In genomic region chr6:72937859-72938258, GRCm38 (mm10) we compare ENCODE assay signal across 15 mouse cellular contexts. TPM values are rescaled to one million over a fixed set of nuclear protein-coding genes. Genes with fewer than 3 reads are reported as not detected.
DNase-seq lines count a peak whose midpoint lies in the region; ATAC-seq and TF ChIP-seq lines count a peak whose summit lies in the region.
"Had no signal": no experiment of that assay in that cellular context is flagged by ENCODE, and none has a peak within 500 bp of the region (broad histone marks: within the 10 kb centered on the region; RNA-seq: fewer than 3 reads in every experiment).

No protein-coding gene starts in this region.

- TF ChIP-seq CTCF in lung, postnatal 0 days (IDR thresholded peaks at IDR 0.05): no peak
- no peak for TF ChIP-seq CTCF in lung, adult 2 months (IDR thresholded peaks at IDR 0.05; ENCODE audit: insufficient read depth, low read length)
- TF ChIP-seq CTCF in Patski (IDR thresholded peaks at IDR 0.05): no peak

- H3K9me3 ChIP-seq in lung, postnatal 0 days (ENCODE audit: low read length): no peaks in the 10 kb centered on the region
- H3K9me3 ChIP-seq in liver, embryonic 13.5 days (replicated peaks): no peaks in the 10 kb centered on the region
- H3K9me3 ChIP-seq: limb, embryonic 12.5 days had no signal

- H3K4me3 ChIP-seq in lung, postnatal 0 days (ENCODE audit: low read depth, low read length): no peak overlapping the region
- H3K4me3 ChIP-seq in lung, adult 2 months (replicated peaks; ENCODE audit: extremely low read depth, low read depth, low read length): no peak overlapping the region
- H3K4me3 ChIP-seq in liver, embryonic 13.5 days (replicated peaks): no peak overlapping the region
- H3K4me3 ChIP-seq: layer of hippocampus, adult 2 months; limb, embryonic 12.5 days had no signal

- H3K27ac ChIP-seq in lung, postnatal 0 days (ENCODE audit: low read length): no peak overlapping the region
- no peak overlapping the region for H3K27ac ChIP-seq in liver, embryonic 13.5 days
- H3K27ac ChIP-seq: layer of hippocampus, adult 2 months; limb, embryonic 12.5 days had no signal

- H3K36me3 ChIP-seq in lung, postnatal 0 days (ENCODE audit: insufficient read depth, low read length): no peaks in the 10 kb centered on the region
- H3K36me3 ChIP-seq in liver, embryonic 13.5 days: no peaks in the 10 kb centered on the region
- H3K36me3 ChIP-seq: limb, embryonic 12.5 days had no signal

- TF ChIP-seq EP300 in lung, postnatal 0 days (IDR thresholded peaks at IDR 0.05): no peak

- POLR2A ChIA-PET in Patski (lab: Charles Lee): no interaction called here

- ATAC-seq in lung, postnatal 0 days: no peak
- ATAC-seq in Patski: peak; percentile 10
- no peak for ATAC-seq in liver, embryonic 13.5 days (ENCODE audit: low read depth)
- ATAC-seq in cerebellum, adult (ENCODE audit: insufficient number of reproducible peaks, low FRiP score, low TSS enrichment): no peak
- ATAC-seq: intestine, postnatal 0 days had no signal

- H3K4me1 ChIP-seq in lung, postnatal 0 days (ENCODE audit: insufficient read depth, low read depth, low read length): no peaks in the 10 kb centered on the region
- no peaks in the 10 kb centered on the region for H3K4me1 ChIP-seq in lung, adult 2 months (ENCODE audit: control insufficient read depth, insufficient read depth, low read length)
- peaks cover 4% of the 10 kb centered on the region; the same call in 1 of the 2 replicates for H3K4me1 ChIP-seq in liver, embryonic 13.5 days (replicated peaks)
- H3K4me1 ChIP-seq: limb, embryonic 12.5 days had no signal

- no peak overlapping the region for H3K9ac ChIP-seq in lung, postnatal 0 days (replicated peaks; ENCODE audit: low read depth)
- no peak overlapping the region for H3K9ac ChIP-seq in liver, embryonic 13.5 days
- H3K9ac ChIP-seq: limb, embryonic 12.5 days had no signal

- no peaks in the 10 kb centered on the region for H3K27me3 ChIP-seq in lung, postnatal 0 days (replicated peaks; ENCODE audit: insufficient read depth, low read length)
- H3K27me3 ChIP-seq in Patski: no peaks in the 10 kb centered on the region
- no peaks in the 10 kb centered on the region for H3K27me3 ChIP-seq in liver, embryonic 13.5 days
- H3K27me3 ChIP-seq: limb, embryonic 12.5 days had no signal

- peak; percentile 57 for DNase-seq in lung, postnatal 0 days (ENCODE audit: low spot score)
- no peak for DNase-seq in lung, adult 2 months
- DNase-seq in Patski (ENCODE audit: low read depth, low spot score): no peak
- DNase-seq in liver, embryonic 13.5 days: no peak
- peak; percentile 77 to 88 for DNase-seq in natural killer cell, adult 2 months (ENCODE audit: low spot score in 2 of 2)
- no peak for DNase-seq in layer of hippocampus, postnatal 25 days (ENCODE audit: extremely low spot score in 1 of 2, low spot score in 1 of 2)
- DNase-seq in urinary bladder, adult 2 months (ENCODE audit: low spot score): no peak
- DNase-seq: cerebellum, adult 11 months; gastrocnemius, postnatal 10 days; heart, postnatal 14 days; midbrain, embryonic 14.5 days had no signal

- WGBS in lung, postnatal 0 days: 45% methylated on average over 5 of the region's 5 CpGs
- WGBS in lung, adult 2 months: 36% methylated on average over 5 of the region's 5 CpGs
- WGBS in liver, embryonic 13.5 days (ENCODE audit: insufficient replicate concordance): 18% methylated on average over 5 of the region's 5 CpGs

- TF ChIP-seq POLR2A in lung, adult 2 months (IDR thresholded peaks at IDR 0.05; ENCODE audit: borderline replicate concordance, extremely low read depth, low read depth, low read length): no peak

- CTCF ChIA-PET in Patski (lab: Charles Lee): interaction anchor here (1.1 to 2.0 kb wide), 5 partner anchors 10 to 295 kb away, joined by 3 to 5 read pairs (median 3); no protein-coding TSS in a partner anchor

- H3K4me2 ChIP-seq in lung, postnatal 0 days (replicated peaks; ENCODE audit: low read depth, low read length): no peak overlapping the region
- H3K4me2 ChIP-seq in liver, embryonic 13.5 days: peak overlapping the region; percentile 17; the same call in 1 of the 2 replicates
- H3K4me2 ChIP-seq: limb, embryonic 12.5 days had no signal

- in situ Hi-C loops in Patski (cut with MboI; ENCODE audit: low pct_unique_long_range_greater_than_20kb): no loop called here

RNA-seq across cellular contexts. Expression of gene Tmsb10, which starts 20.7 kb away (rescaled TPM):
- polyA plus RNA-seq in lung, postnatal 0 days (2015; fragmentation: Nextera tagmentation; extraction: Ambion mirVana): 2,084 and 2,244 TPM in 2 replicates
- polyA plus RNA-seq in lung, adult 2 months (2012; rRNA removed): 76.1 and 85.7 TPM in 2 replicates
- 350 TPM for polyA plus RNA-seq in Patski (2021)
- 268 and 325 TPM in 2 replicates for polyA plus RNA-seq in liver, embryonic 13.5 days (2015; fragmentation: Nextera tagmentation; extraction: Ambion mirVana)
- total RNA-seq in layer of hippocampus, postnatal 25 days (2021): 100 to 1,000 TPM; 408 to 418 TPM
- 471 and 572 TPM in 2 replicates for polyA plus RNA-seq in urinary bladder, adult 2 months (2012; rRNA removed)

RNA-seq across cellular contexts. Expression of gene Kcmf1, which starts 38.1 kb away (rescaled TPM):
- 43.0 and 47.6 TPM in 2 replicates for polyA plus RNA-seq in lung, postnatal 0 days (2015; fragmentation: Nextera tagmentation; extraction: Ambion mirVana)
- polyA plus RNA-seq in lung, adult 2 months (2012; rRNA removed): 108 and 150 TPM in 2 replicates
- polyA plus RNA-seq in Patski (2021): 98.3 TPM
- 32.6 and 33.4 TPM in 2 replicates for polyA plus RNA-seq in liver, embryonic 13.5 days (2015; fragmentation: Nextera tagmentation; extraction: Ambion mirVana)
- 10 to 100 TPM; 60.1 to 65.6 TPM for total RNA-seq in layer of hippocampus, postnatal 25 days (2021)
- 69.2 and 75.1 TPM in 2 replicates for polyA plus RNA-seq in urinary bladder, adult 2 months (2012; rRNA removed)

Comparison
In these comparisons a context has a peak if more than half of its experiments do, and no peak if none do; other contexts are left out.
1. DNase-seq: peak in lung, postnatal 0 days (single experiment) and natural killer cell, adult 2 months (2 of 2); none in lung, adult 2 months (single experiment), Patski (single experiment), liver, embryonic 13.5 days (single experiment), layer of hippocampus, postnatal 25 days (0 of 2) and urinary bladder, adult 2 months (single experiment).